Mouse (Mus musculus) ES-E14 (cell line): ENCODE measurements around the gene Prtg. TPM values are rescaled to one million over a fixed set of nuclear protein-coding genes. Genes with fewer than 3 reads are reported as not detected.

ENCODE experiments used
- DNase-seq: peaks from one replicate; pipeline ENCODE4 v3.0.0-alpha.2; 2013; ENCODE audit warnings: low read depth, low spot score
- H3K27ac ChIP-seq: 2 replicates; pipeline ENCODE4 v1.5.1; 2012; ENCODE audit warnings: low read depth, mild to moderate bottlenecking, low read length, moderate library complexity, mixed read lengths; ENCODE audit not compliant: poor library complexity, insufficient read depth, severe bottlenecking
- H3K36me3 ChIP-seq: 2 replicates; pipeline ENCODE4 v1.6.1; 2012; ENCODE audit warnings: mild to moderate bottlenecking, low read length, moderate library complexity, mixed read lengths; ENCODE audit not compliant: control insufficient read depth, poor library complexity, insufficient read depth, severe bottlenecking
- H3K4me1 ChIP-seq, 2 experiments: fragments of 150-350 bp in 1 of 2; sonication (generic) in 1 of 2; 2 replicates each; pipeline ENCODE4 v1.6.1; 2012; ENCODE audit warnings: low read length in 2 of 2, mild to moderate bottlenecking in 1 of 2, mixed read lengths in 1 of 2; ENCODE audit not compliant: control insufficient read depth in 2 of 2, insufficient read depth in 2 of 2, poor library complexity in 1 of 2
- H3K4me3 ChIP-seq, 2 experiments: fragments of 150-350 bp in 1 of 2; sonication (generic) in 1 of 2; 2 replicates each; pipeline ENCODE4 v1.5.1; 2012; ENCODE audit warnings: low read length in 2 of 2, low read depth in 1 of 2, mild to moderate bottlenecking in 1 of 2, mixed read lengths in 1 of 2; ENCODE audit not compliant: insufficient read depth in 1 of 2, poor library complexity in 1 of 2, severe bottlenecking in 1 of 2
- H3K9ac ChIP-seq: 2 replicates; pipeline ENCODE4 v1.6.1; 2012; ENCODE audit warnings: low read depth, mild to moderate bottlenecking, low read length, mixed read lengths; ENCODE audit not compliant: poor library complexity, insufficient read depth, severe bottlenecking
- H3K9me3 ChIP-seq: fragments of 150-350 bp; sonication (generic); 2 replicates; pipeline ENCODE4 v1.6.1; 2012; ENCODE audit warnings: low read depth, mild to moderate bottlenecking, low read length; ENCODE audit not compliant: control insufficient read depth, insufficient read depth
- CHD2 ChIP-seq: IDR thresholded peaks from 2 replicates; pipeline ENCODE4 v1.6.1; 2014; ENCODE audit warnings: mild to moderate bottlenecking, low read depth, low read length, inconsistent platforms
- HCFC1 ChIP-seq: IDR thresholded peaks from 2 replicates; pipeline ENCODE4 v1.6.1; 2012; ENCODE audit warnings: low read length, inconsistent platforms, borderline replicate concordance; ENCODE audit not compliant: insufficient read depth
- MAFK ChIP-seq: IDR thresholded peaks from 2 replicates; pipeline ENCODE4 v1.6.1; 2014; ENCODE audit warnings: mild to moderate bottlenecking, low read depth, low read length, inconsistent platforms; ENCODE audit not compliant: insufficient read depth
- ZC3H11A ChIP-seq: IDR thresholded peaks from 2 replicates; pipeline ENCODE4 v1.6.1; 2012; ENCODE audit warnings: low read depth, mild to moderate bottlenecking, inconsistent platforms, low read length, borderline replicate concordance
- ZNF384 ChIP-seq: IDR thresholded peaks from 2 replicates; pipeline ENCODE4 v1.6.1; 2012; ENCODE audit warnings: low read depth, low read length, inconsistent platforms
- in situ Hi-C, 2 experiments: fragments of 600-800 bp; cut with MboI; formaldehyde crosslinking; loops; one replicate each; pipeline ENCODE4 v1.15.1; 2025; ENCODE audit warnings: low sequenced_read_pairs in 2 of 2, inconsistent platforms in 1 of 2; ENCODE audit not compliant: unreplicated experiment in 2 of 2
- total RNA-seq: library from RNA; depleted of rRNA; stranded (reverse); fragments of 300-350 nt; gene quantifications from 2 replicates; pipeline ENCODE4 v1.2.3, GENCODE M21; 2012

The Prtg gene
- total RNA-seq, 1 experiment, result 28.8 TPM

DNA sequence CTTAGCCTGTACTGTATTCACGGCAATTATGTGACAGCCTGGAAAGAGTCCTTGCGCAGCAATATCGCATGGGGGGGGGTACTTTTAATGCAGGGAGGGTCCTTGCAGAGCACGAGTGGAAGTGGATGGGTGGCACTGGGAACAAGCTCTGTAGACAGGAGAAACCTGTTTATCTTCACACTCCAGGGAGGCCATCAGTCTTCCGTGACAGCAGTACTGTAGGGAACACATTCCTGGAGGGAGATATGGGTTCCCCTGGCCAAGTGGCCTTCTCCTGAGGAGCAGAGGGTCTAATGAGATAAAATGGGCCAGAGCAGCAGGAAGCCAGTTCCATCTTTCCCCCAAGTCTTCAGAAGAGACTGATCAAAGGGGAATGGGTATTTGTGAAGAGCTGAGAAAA lies 26.0 kb upstream of the Prtg start:
- Histone ChIP-seq H3K27ac (no peak overlapping the region; the same call in 1 of the 2 replicates), H3K36me3 (no peaks in the 10 kb centered on the region), H3K9me3 (no peaks in the 10 kb centered on the region), H3K9ac (no peak overlapping the region), H3K4me3 (peak overlapping the region in 1 of 2 experiments; percentile 21; a peak in 1 of 4 replicates), H3K4me1 (peaks cover 10 to 17% of the 10 kb centered on the region in 2 experiments)
- no peak for DNase-seq
- in situ Hi-C loops, result no loop called here
- TF ChIP-seq HCFC1, result no peak
- TF ChIP-seq MAFK, result no peak
- no peak for TF ChIP-seq CHD2
- no peak for TF ChIP-seq ZC3H11A
- TF ChIP-seq ZNF384, result no peak

GRCm38 (mm10) chr9:72781466-72781865 lies 25.2 kb upstream of the Prtg start:
- DNase-seq, result no peak
- H3K9me3 ChIP-seq, result no peaks in the 10 kb centered on the region
- TF ChIP-seq MAFK, result no peak
- TF ChIP-seq CHD2, result no peak
- TF ChIP-seq HCFC1, result no peak
- no peak for TF ChIP-seq ZNF384
- TF ChIP-seq ZC3H11A, result no peak
- no peak overlapping the region for H3K9ac ChIP-seq
- 0 out of 4 replicates have a peak overlapping the region, but pooled peaks of 1 of the 2 experiments have one; percentile 11 for H3K4me3 ChIP-seq
- peaks cover 12 to 17% of the 10 kb centered on the region in 2 experiments for H3K4me1 ChIP-seq
- in situ Hi-C loops, result no loop called here
- no peaks in the 10 kb centered on the region for H3K36me3 ChIP-seq
- no peak overlapping the region; the same call in 1 of the 2 replicates for H3K27ac ChIP-seq

DNA sequence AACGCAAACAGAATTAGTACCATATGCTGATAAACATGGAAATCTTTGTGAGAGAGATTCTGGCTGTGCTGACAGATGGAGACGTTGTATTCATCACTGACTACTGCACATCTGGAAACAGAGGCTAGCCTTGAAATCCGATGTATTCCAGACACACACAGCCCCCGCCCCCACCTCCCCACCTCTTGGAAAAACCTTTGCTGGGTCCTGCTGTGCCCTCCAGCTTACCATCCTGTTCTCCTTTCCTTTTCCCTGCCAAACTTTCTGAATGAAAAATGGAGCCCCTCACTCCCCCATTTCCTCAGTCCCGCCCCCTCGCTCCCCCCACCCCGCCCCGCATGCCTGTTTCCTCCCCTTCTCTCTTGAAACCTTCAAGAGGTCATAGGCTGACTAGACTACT lies 24.6 kb upstream of the Prtg start:
- peaks cover 15 to 17% of the 10 kb centered on the region in 2 experiments for H3K4me1 ChIP-seq
- no peaks in the 10 kb centered on the region for H3K9me3 ChIP-seq
- no peak overlapping the region; the same call in 1 of the 2 replicates for H3K27ac ChIP-seq
- TF ChIP-seq ZNF384, result no peak
- TF ChIP-seq MAFK, result no peak
- TF ChIP-seq CHD2, result no peak
- no peak for TF ChIP-seq HCFC1
- no peak for TF ChIP-seq ZC3H11A
- no peaks in the 10 kb centered on the region for H3K36me3 ChIP-seq
- in situ Hi-C loops, result no loop called here
- H3K4me3 ChIP-seq, result no peak overlapping the region; a peak in 1 of 4 replicates
- no peak for DNase-seq
- H3K9ac ChIP-seq, result no peak overlapping the region

DNA sequence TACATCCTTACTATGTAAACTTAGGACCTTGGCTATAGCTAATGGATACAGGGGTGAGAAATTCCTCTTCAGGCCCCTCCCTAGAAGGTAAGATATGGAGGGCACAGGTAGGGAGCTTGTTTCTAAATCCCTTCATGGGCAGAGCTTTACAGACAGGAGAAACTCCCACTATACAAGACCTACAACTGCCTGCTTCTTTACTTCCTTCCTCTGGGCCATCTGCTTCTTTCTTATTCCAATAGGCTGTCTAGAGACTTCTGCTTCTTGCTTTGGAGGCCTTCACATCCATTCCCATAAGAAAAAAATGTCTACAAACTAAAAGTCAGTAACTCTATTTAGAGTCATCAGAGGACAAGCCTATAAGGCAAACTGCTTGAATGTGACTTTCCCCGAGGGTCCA lies 18.9 kb upstream of the Prtg start:
- Histone ChIP-seq H3K9me3 (no peaks in the 10 kb centered on the region), H3K4me3 (no peak overlapping the region), H3K36me3 (no peaks in the 10 kb centered on the region), H3K4me1 (peaks cover 9% of the 10 kb centered on the region in 2 experiments), H3K9ac (no peak overlapping the region), H3K27ac (no peak overlapping the region; the same call in 1 of the 2 replicates)
- DNase-seq, result no peak
- no peak for TF ChIP-seq HCFC1
- TF ChIP-seq ZNF384, result no peak
- TF ChIP-seq ZC3H11A, result no peak
- no peak for TF ChIP-seq MAFK
- TF ChIP-seq CHD2, result no peak
- in situ Hi-C loops, result no loop called here
